Mouse (Mus musculus) kidney, postnatal 0 days (tissue): ENCODE data around the gene Ndrg3. TPM values are rescaled to one million over a fixed set of nuclear protein-coding genes. Genes with fewer than 3 reads are reported as not detected.

Experiments
- ATAC-seq: fragments of 200-750 bp; cut with Nextera tagmentation; replicated peaks from 2 replicates; pipeline ENCODE4 v1.8.0; 2017; ENCODE audit warnings: low read depth, moderate number of reproducible peaks, moderate TSS enrichment, moderate library complexity; ENCODE audit not compliant: low FRiP score
- DNase-seq: peaks from one replicate; pipeline ENCODE4 v3.0.0-alpha.2; 2016; ENCODE audit warnings: low spot score
- H3K27ac ChIP-seq: fragments of 300-500 bp; sonication (generic); 2 replicates; pipeline ENCODE4 v1.5.1; 2014; ENCODE audit warnings: mild to moderate bottlenecking
- H3K27me3 ChIP-seq: fragments of 300-500 bp; sonication (generic); 2 replicates; pipeline ENCODE4 v1.6.1; 2014; ENCODE audit warnings: low read length, mixed read lengths; ENCODE audit not compliant: insufficient read depth
- H3K36me3 ChIP-seq: fragments of 300-500 bp; sonication (generic); 2 replicates; pipeline ENCODE4 v1.6.1; 2014; ENCODE audit warnings: low read length, mixed read lengths; ENCODE audit not compliant: insufficient read depth
- H3K4me1 ChIP-seq: fragments of 300-500 bp; sonication (generic); replicated peaks from 2 replicates; pipeline ENCODE4 v1.6.1; 2014; ENCODE audit warnings: antibody characterized with exemption, low read length, mixed read lengths; ENCODE audit not compliant: insufficient read depth
- H3K4me2 ChIP-seq: fragments of 300-500 bp; sonication (generic); 2 replicates; pipeline ENCODE4 v1.6.1; 2014; ENCODE audit warnings: mild to moderate bottlenecking, low read length, moderate library complexity, mixed read lengths
- H3K4me3 ChIP-seq: fragments of 300-500 bp; sonication (generic); replicated peaks from 2 replicates; pipeline ENCODE4 v1.5.1; 2014; ENCODE audit warnings: low read depth, low read length
- H3K9ac ChIP-seq: fragments of 300-500 bp; sonication (generic); 2 replicates; pipeline ENCODE4 v1.6.1; 2014; ENCODE audit warnings: low read depth, low read length
- H3K9me3 ChIP-seq: fragments of 300-500 bp; sonication (generic); replicated peaks from 2 replicates; pipeline ENCODE4 v1.6.1; 2016; ENCODE audit warnings: low read length, inconsistent platforms, mixed read lengths
- CTCF ChIP-seq: IDR thresholded peaks from 2 replicates; pipeline ENCODE4 v1.5.1; 2016; ENCODE audit warnings: antibody characterized with exemption, low read depth, mild to moderate bottlenecking, moderate library complexity
- WGBS: fragments of 180-500 bp; shearing (Covaris S2); extraction: QIAGEN DNeasy Blood & Tissue Kit; methylation state at CpG from one replicate; pipeline ENCODE4 v1.1.7; 2014; 5-methylcytosine and 5-hydroxymethylcytosine counted together
- polyA plus RNA-seq: library from polyadenylated mRNA; unstranded; fragments of >200 nt; fragmentation: Nextera tagmentation; extraction: Ambion mirVana; gene quantifications from 2 replicates; pipeline ENCODE4 v1.2.1, GENCODE M21; 2015

Ndrg3 gene
- polyA plus RNA-seq, 1 experiment from 2014 or later = 45.8 TPM

GRCm38 (mm10) chr2:156982864-156983263, 9.0 kb downstream of the Ndrg3 start:
- H3K9me3 ChIP-seq = no peaks in the 10 kb centered on the region
- no peak for TF ChIP-seq CTCF
- DNase-seq (no peak), ATAC-seq (no peak)
- H3K9ac ChIP-seq = no peak overlapping the region
- H3K36me3 ChIP-seq = no peaks in the 10 kb centered on the region
- no peak overlapping the region for H3K4me2 ChIP-seq
- no peaks in the 10 kb centered on the region for H3K27me3 ChIP-seq
- no peak overlapping the region for H3K4me3 ChIP-seq
- H3K27ac ChIP-seq = no peak overlapping the region
- WGBS = 75% methylated on average over 2 of the region's 2 CpGs
- no peaks in the 10 kb centered on the region for H3K4me1 ChIP-seq

DNA sequence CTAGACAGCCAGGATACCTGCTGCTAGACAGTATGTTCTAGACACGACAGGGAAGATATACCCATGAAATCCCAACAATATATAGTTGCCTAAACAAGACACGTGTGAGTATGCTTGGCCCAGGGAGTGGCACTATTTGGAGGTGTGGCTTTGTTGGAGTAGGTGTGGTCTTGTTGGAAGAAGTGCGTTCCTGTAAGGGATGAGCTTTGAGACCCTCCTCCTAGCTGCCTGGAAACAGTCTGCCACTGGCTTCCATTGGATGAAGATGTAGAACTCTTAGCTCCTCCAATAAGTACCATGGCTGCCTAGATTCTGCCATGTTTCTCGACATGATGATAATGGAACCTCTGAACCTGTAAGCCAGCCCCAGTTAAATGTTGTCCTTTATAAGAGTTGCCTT, 10.6 kb downstream of the Ndrg3 start:
- H3K36me3 ChIP-seq = no peaks in the 10 kb centered on the region
- H3K4me1 ChIP-seq = 0 out of 2 replicates have a peak, but pooled peaks cover 4% of the 10 kb centered on the region
- H3K27me3 ChIP-seq = no peaks in the 10 kb centered on the region
- no peak for TF ChIP-seq CTCF
- H3K9ac ChIP-seq = no peak overlapping the region
- no peak for ATAC-seq
- no peak overlapping the region for H3K27ac ChIP-seq
- DNase-seq = no peak
- WGBS = 91% methylated on average over 4 of the region's 4 CpGs
- no peaks in the 10 kb centered on the region for H3K9me3 ChIP-seq
- no peak overlapping the region for H3K4me3 ChIP-seq
- H3K4me2 ChIP-seq = no peak overlapping the region

DNA sequence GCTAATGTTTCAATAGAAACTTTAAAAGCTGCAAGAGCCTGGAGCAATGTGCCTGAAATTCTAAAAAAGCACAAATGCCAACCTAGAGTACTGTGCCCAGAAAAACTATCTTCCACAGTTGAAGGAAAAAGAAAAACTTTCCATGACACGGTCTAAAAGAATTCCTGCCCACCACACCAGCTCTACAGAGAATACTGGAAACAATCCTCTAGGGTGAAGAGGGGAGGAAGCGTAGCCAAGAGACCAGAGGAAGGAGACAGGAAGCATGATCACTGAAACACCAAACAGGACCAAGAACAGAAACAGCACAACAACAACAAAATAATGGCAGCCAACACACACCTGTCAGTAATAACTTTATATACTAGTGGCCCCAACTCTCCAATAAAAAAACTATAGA, 11.8 kb downstream of the Ndrg3 start:
- Histone ChIP-seq H3K27me3 (no peaks in the 10 kb centered on the region), H3K4me1 (0 out of 2 replicates have a peak, but pooled peaks cover 5% of the 10 kb centered on the region), H3K36me3 (no peaks in the 10 kb centered on the region), H3K4me2 (no peak overlapping the region), H3K9me3 (no peaks in the 10 kb centered on the region), H3K4me3 (no peak overlapping the region), H3K9ac (no peak overlapping the region), H3K27ac (no peak overlapping the region)
- ATAC-seq (no peak), DNase-seq (no peak)
- 74% methylated on average over 2 of the region's 2 CpGs for WGBS
- no peak for TF ChIP-seq CTCF

- DNase-seq (no peak), ATAC-seq (no peak)
- H3K27ac ChIP-seq = no peak overlapping the region
- H3K27me3 ChIP-seq = no peaks in the 10 kb centered on the region
- no peak overlapping the region for H3K4me3 ChIP-seq
- 0 out of 2 replicates have a peak, but pooled peaks cover 7% of the 10 kb centered on the region for H3K4me1 ChIP-seq
- no peaks in the 10 kb centered on the region for H3K36me3 ChIP-seq
- no peaks in the 10 kb centered on the region for H3K9me3 ChIP-seq
- TF ChIP-seq CTCF = no peak
- H3K4me2 ChIP-seq = no peak overlapping the region
- H3K9ac ChIP-seq = no peak overlapping the region
These were observed 15.1 kb downstream of the Ndrg3 start for GRCm38 (mm10) chr2:156976711-156977110.

GRCm38 (mm10) chr2:156974967-156975366, 16.9 kb downstream of the Ndrg3 start:
- Histone ChIP-seq H3K27me3 (no peaks in the 10 kb centered on the region), H3K27ac (no peak overlapping the region), H3K4me2 (no peak overlapping the region), H3K36me3 (no peaks in the 10 kb centered on the region), H3K4me1 (0 out of 2 replicates have a peak, but pooled peaks cover 7% of the 10 kb centered on the region), H3K9ac (no peak overlapping the region), H3K9me3 (no peaks in the 10 kb centered on the region), H3K4me3 (no peak overlapping the region)
- ATAC-seq (no peak), DNase-seq (peak; percentile 60)
- TF ChIP-seq CTCF = no peak
- 25% methylated on average over 2 of the region's 2 CpGs for WGBS

- no peak overlapping the region for H3K4me3 ChIP-seq
- H3K36me3 ChIP-seq = no peaks in the 10 kb centered on the region
- H3K9ac ChIP-seq = no peak overlapping the region
- ATAC-seq (no peak), DNase-seq (no peak)
- TF ChIP-seq CTCF = no peak
- no peak overlapping the region for H3K27ac ChIP-seq
- WGBS = 86% methylated on average over 5 of the region's 5 CpGs
- H3K9me3 ChIP-seq = no peaks in the 10 kb centered on the region
- no peak overlapping the region for H3K4me2 ChIP-seq
- 0 out of 2 replicates have a peak, but pooled peaks cover 7% of the 10 kb centered on the region for H3K4me1 ChIP-seq
- no peaks in the 10 kb centered on the region for H3K27me3 ChIP-seq
These were observed 18.3 kb downstream of the Ndrg3 start for GRCm38 (mm10) chr2:156973316-156974100.
